Mouse (Mus musculus) brain, adult 2 months (tissue): ENCODE measurements at regions not wholly inside any gene's neighbourhood (a gene's known extent, or its start where the extent isn't known, plus 50 kb on each side); places are given as distances from the start of the nearest gene placed in this dataset.

Source experiments
- DNase-seq: peaks from one replicate; pipeline ENCODE4 v3.0.0; 2011; ENCODE audit warnings: low read depth, low spot score

- DNase-seq = no peak
Measured at GRCm38 (mm10) chr12:92646634-92647033, 797.7 kb upstream of the Sel1l start.

- peak; percentile 17 for DNase-seq
Measured at GRCm38 (mm10) chr12:92645006-92645624, 796.2 kb upstream of the Sel1l start.

- no peak for DNase-seq
Measured at GRCm38 (mm10) chr12:92619120-92619519, 770.2 kb upstream of the Sel1l start.

- DNase-seq = peak; percentile 18
Measured at GRCm38 (mm10) chr12:92618519-92618918, 769.6 kb upstream of the Sel1l start.

GRCm38 (mm10) chr12:92601673-92602072 lies 752.7 kb upstream of the Sel1l start:
- DNase-seq = no peak

- DNase-seq = peak; percentile 38
Measured at GRCm38 (mm10) chr12:92589725-92590124, 740.8 kb upstream of the Sel1l start.

GRCm38 (mm10) chr12:92589305-92589704 lies 740.3 kb upstream of the Sel1l start:
- peak; percentile 19 for DNase-seq

GRCm38 (mm10) chr12:92578596-92578995 lies 729.6 kb upstream of the Sel1l start:
- no peak for DNase-seq
